Mouse (Mus musculus) cerebellum, adult 2 months (tissue): ENCODE results near the gene Mthfd2. TPM values are rescaled to one million over a fixed set of nuclear protein-coding genes. Genes with fewer than 3 reads are reported as not detected.

Source experiments
- DNase-seq, 2 experiments: peaks; one replicate each; pipeline ENCODE4 v3.0.0; 2021
- H3K27ac ChIP-seq: fragments of 200-500 bp; 2 replicates; pipeline ENCODE4 v1.5.1; 2012; ENCODE audit warnings: low read length, control low read depth, inconsistent platforms; ENCODE audit not compliant: insufficient read depth
- H3K27me3 ChIP-seq: fragments of 200-500 bp; 2 replicates; pipeline ENCODE4 v1.6.1; 2012; ENCODE audit warnings: inconsistent platforms, mild to moderate bottlenecking, low read length, moderate library complexity; ENCODE audit not compliant: control insufficient read depth, insufficient read depth
- H3K4me1 ChIP-seq: fragments of 200-500 bp; 2 replicates; pipeline ENCODE4 v1.6.1; 2011; ENCODE audit warnings: low read length; ENCODE audit not compliant: control insufficient read depth, insufficient read depth
- H3K4me3 ChIP-seq: fragments of 200-500 bp; replicated peaks from 2 replicates; pipeline ENCODE3; 2011; ENCODE audit warnings: mild to moderate bottlenecking, low read depth, low read length, control low read depth; ENCODE audit not compliant: insufficient read depth
- CTCF ChIP-seq: fragments of 200-500 bp; IDR thresholded peaks from 2 replicates; pipeline ENCODE4 v1.5.1; 2011; ENCODE audit warnings: low read depth, mild to moderate bottlenecking, control low read depth, low read length, moderate library complexity, borderline replicate concordance; ENCODE audit not compliant: insufficient read depth
- POLR2A ChIP-seq: fragments of 200-500 bp; IDR thresholded peaks from 2 replicates; pipeline ENCODE4 v1.6.1; 2011; ENCODE audit warnings: low read length, control low read depth, borderline replicate concordance; ENCODE audit not compliant: insufficient read depth
- WGBS: fragments of 180-500 bp; shearing (Covaris S2); methylation state at CpG from one replicate; pipeline ENCODE4 v1.1.7; 2018; 5-methylcytosine and 5-hydroxymethylcytosine counted together
- polyA plus RNA-seq: library from polyadenylated mRNA; depleted of rRNA; stranded (reverse); fragments of >200 nt; gene quantifications from 2 replicates; pipeline ENCODE4 v1.2.3, GENCODE M21; 2012; rRNA removed

Gene Mthfd2
- polyA plus RNA-seq: 13.6 and 15.4 TPM in 2 replicates

DNA sequence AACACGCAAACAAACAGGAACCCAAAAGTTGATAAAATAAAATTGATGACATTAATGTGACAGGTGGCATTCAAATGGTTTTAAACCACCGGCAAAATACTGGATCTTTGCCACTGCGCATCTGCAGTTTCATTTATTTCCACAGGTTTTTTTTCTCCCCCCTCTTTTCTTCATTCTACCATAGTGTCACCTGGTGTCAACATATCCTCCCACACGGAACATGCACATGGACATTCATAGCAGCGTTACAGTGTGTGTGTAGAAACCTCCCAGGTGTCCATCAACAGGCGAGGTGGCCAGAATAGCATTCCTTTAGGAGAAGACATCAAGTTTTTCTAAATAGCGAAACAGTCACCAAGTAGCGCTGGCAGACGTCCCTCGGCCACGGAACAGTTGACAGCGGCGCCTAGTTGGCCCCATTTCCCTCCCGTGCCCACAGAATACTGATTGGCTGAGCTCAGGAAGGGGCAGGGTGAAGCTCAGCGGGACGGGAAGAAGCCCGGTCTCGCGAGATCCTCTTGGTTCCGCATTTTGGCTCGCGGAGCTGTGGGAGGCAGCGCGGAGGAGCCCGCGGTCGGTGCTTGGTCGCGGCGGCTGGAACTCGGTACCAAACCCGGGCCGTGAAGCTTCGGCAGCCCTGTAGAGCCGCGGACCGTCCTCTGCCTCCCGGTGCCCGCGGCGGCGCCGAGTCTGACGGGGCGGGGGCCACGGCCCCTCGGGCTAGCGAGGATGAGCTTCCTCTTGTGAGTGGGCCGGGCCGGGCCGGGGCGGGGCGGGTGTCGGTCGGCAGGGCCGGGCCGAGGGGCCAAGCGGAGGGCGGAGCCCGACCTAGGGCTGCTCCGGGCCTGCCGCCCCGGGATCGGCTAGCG is at the start of gene Mthfd2, which contains the start of gene Mob1a:
Gene Mthfd2 (minus strand): TSS at position 384 of the 869 bp plus-strand sequence.
Gene Mob1a (plus strand): TSS at position 492 of the 869 bp plus-strand sequence.
- H3K27ac ChIP-seq: peak within 1 kb of the TSS; percentile 59; the same call in 1 of the 2 replicates
- H3K4me1 ChIP-seq: no peaks in the 10 kb centered on the region
- TF ChIP-seq POLR2A (peak; percentile 85), CTCF (no peak)
- peak within 1 kb of the TSS; percentile 92 for H3K4me3 ChIP-seq
- DNase-seq: peak; percentile 96
- under 1% methylated on average over 63 of the region's 65 CpGs for WGBS
- no peaks in the 10 kb centered on the region for H3K27me3 ChIP-seq

DNA sequence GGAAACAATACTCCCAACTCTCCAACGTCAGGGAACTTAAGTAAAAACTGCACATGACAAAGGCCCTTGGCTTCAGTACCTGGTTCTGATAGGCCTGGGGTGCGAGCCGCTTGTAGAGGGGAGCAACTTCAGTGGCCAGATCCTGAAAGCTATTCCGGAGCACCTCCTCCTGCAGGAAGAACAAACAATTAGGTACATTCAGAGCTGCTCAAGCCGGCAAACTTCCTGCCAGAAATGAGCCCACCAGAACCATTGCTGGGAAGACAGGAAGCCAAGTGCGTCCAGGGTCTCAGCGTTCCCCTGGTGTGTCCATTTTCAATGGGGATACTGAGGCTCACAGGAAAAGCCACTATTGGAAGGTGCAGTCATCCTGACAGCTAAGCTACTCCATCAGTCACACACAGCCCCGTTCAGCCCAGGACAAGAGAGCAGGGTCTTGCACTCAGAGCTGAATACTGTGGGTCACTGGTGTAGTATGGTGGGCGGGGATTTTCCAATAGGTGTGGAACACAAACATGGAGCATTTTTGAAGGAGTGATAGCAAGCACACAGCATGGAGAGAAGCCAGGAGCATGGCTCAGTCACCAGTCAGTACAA is 48.1 kb upstream of the Mthfd2 start:
- H3K4me3 ChIP-seq: no peak overlapping the region
- no peak overlapping the region for H3K27ac ChIP-seq
- peaks cover 30% of the 10 kb centered on the region for H3K4me1 ChIP-seq
- TF ChIP-seq POLR2A: no peak
- TF ChIP-seq CTCF: no peak
- WGBS: 86% methylated on average over 9 of the region's 9 CpGs
- H3K27me3 ChIP-seq: no peaks in the 10 kb centered on the region
- DNase-seq: no peak

DNA sequence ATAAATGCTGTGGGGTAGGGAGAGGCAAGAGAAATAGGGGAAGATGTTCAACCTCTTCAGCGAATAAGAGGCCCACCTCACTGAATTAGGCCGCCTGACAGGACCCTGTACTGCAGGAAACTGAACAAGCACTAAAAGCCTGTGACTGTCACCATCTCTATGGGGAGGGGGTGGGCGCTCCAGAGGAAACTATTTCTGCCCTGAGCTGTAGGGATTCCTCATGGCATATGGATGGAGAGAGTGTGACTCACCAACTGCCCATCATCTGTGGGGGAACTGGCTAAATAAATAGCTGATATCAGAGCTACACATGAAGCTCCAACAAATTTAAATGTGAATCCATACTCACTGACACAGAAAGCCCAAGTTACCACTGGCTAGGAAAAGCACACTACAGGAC is 45.6 kb upstream of the Mthfd2 start:
- no peak overlapping the region for H3K4me3 ChIP-seq
- no peaks in the 10 kb centered on the region for H3K27me3 ChIP-seq
- peaks cover 30% of the 10 kb centered on the region for H3K4me1 ChIP-seq
- WGBS: 59% methylated on average over 3 of the region's 3 CpGs
- peak overlapping the region; percentile 16; the same call in 1 of the 2 replicates for H3K27ac ChIP-seq
- peak; percentile 48 to 74 for DNase-seq
- TF ChIP-seq POLR2A (no peak), CTCF (no peak)

DNA sequence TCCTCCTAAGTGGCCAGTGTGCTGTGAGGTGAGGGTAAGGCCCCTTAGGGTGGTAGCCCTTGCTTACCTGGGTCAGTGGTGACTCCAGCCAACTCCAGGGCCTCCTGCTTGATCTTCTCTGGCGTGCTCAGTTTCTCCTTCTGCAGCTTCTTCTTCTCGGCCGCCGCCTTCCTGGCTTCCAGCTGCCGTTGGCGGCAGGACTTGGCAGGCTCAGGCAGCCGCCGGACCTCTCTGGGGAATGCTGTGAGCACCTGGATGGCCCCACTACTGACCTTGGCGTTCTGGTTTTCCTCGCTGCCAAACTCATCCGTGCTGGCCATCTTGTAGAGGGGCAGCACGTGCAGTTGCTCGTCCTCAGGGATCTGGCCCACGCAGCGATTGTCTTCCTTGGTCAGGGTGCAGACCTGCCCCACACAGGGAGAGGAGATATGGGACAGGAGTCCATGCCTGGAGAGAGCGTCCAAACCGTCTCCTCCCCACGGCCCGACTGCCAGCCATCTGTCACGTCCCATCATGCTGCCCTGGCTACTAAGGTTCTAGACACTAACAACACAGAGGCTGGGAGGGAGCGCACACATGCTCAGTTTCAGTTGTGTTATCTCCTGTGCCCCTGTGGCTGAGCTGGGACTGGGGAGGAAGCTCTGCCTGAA is 44.7 kb upstream of the Mthfd2 start:
- DNase-seq: peak; percentile 79 to 85
- TF ChIP-seq CTCF: no peak
- H3K27ac ChIP-seq: peak overlapping the region; percentile 34
- no peak overlapping the region for H3K4me3 ChIP-seq
- 10% methylated on average over 21 of the region's 21 CpGs for WGBS
- peaks cover 30% of the 10 kb centered on the region for H3K4me1 ChIP-seq
- H3K27me3 ChIP-seq: no peaks in the 10 kb centered on the region

DNA sequence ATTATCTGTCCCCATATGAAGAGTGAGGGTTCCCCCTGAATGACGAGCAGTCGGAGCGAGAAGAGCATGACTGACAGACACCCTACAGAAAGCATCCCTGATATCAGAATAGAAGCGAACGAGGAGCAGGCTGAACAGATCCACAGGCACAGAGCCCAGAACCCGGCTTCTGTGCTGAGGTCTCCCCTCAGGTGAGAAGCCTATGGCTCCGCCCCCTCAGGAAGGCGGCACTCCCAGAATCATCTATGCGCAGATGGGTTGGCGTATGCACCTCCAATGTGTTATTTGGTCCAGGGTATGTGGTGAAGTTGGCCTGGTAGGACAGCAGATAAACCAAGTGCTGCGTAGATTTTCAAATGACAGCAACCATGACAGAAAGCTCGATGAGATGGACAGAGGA is 37.4 kb upstream of the Mthfd2 start:
- WGBS: 56% methylated on average over 12 of the region's 12 CpGs
- no peak for TF ChIP-seq CTCF
- TF ChIP-seq POLR2A: no peak
- Histone ChIP-seq H3K27me3 (no peaks in the 10 kb centered on the region), H3K4me3 (no peak overlapping the region), H3K4me1 (no peaks in the 10 kb centered on the region; the same call in 1 of the 2 replicates), H3K27ac (no peak overlapping the region)
- DNase-seq: peak; percentile 55 to 59

DNA sequence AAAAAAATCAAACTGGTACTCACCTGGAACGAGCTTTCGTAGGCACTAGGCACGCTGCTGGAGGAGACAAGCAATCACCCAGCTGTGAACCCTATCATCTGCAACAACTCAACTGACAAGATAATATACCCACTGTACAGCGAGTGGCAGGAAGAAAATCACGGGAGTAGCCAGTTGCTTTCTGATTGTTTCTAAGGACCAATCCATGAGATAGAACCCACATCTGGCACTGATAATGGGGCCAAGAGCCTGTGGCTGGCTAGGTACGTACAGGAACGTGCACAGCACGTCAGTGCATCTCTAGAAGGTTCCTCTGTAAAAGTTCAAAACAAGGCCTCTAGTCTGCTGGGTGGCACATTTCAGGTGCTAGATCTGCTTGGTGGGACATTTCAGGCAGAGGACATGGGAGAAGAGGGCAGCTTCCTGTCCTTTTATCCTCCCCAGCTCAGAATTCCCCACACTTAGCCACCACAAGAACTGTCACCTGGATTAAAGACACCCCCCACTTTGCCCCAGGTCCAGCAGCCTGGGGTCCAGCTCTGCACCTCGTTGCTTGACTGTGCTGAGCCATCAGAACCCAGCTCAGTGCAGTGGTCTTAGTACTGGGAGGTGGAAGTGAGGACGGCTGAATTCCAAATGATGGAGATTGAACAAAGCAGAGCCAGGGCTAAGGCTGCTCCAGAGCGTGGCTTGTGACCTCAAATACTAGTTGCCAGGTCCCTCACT is 36.0 kb upstream of the Mthfd2 start:
- no peak for DNase-seq
- 81% methylated on average over 11 of the region's 11 CpGs for WGBS

DNA sequence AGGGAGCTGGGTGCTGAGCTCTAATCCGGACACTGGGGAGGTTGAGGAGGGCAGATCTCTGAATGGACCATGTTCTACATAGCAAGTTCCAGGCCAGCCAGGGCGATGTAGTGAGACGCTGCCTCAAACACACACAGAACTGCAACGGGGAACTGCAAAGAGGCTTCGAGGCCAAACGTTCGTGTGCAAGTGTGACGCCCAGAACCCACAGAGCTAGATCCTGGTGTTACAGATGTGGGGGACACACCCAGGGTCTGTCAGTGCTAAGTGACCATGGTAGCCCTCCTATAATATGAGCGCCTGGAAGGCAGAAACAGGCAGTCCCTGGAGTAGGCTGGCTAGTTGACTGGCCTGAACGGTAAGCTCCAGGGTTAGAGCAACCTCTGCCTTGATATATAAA is 31.7 kb upstream of the Mthfd2 start:
- TF ChIP-seq POLR2A (no peak), CTCF (no peak)
- WGBS: 89% methylated on average over 10 of the region's 10 CpGs
- peaks cover 9% of the 10 kb centered on the region for H3K4me1 ChIP-seq
- H3K27ac ChIP-seq: no peak overlapping the region
- no peak for DNase-seq
- no peak overlapping the region for H3K4me3 ChIP-seq
- H3K27me3 ChIP-seq: no peaks in the 10 kb centered on the region

More for the DNA sequence above, 36.0 kb upstream of the Mthfd2 start:
- Histone ChIP-seq H3K4me3 (no peak overlapping the region), H3K4me1 (peaks cover 3% of the 10 kb centered on the region), H3K27ac (no peak overlapping the region), H3K27me3 (no peaks in the 10 kb centered on the region)
- TF ChIP-seq POLR2A (no peak), CTCF (no peak)

DNA sequence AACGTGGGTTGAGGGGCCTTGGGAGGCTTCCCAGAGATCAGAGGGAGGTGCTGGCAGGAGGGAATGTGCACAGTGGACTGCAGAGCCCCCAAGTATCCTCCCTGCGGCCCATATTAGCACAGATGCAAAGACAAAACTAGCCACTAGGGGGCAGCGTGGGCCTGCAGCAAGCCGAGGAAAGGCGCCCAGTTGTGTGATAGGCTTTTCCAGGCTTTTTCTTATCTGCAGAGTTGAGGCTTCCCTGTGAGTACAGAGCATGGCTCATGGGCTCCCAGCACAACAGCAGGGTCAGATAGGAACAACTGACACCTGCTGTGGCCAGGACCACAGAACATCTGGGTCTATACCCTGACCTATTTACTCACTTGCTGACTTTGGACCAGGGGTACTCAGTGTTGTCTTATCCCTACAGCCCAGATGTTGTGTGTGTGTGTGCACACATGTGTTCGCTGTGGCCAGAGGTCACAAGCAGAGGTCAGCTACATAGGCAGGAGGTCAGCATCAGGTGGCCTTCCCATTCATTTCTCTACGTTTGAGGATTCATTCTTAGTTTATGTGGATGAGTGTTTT is 30.9 kb upstream of the Mthfd2 start:
- H3K27ac ChIP-seq: peak overlapping the region; percentile 10; the same call in 1 of the 2 replicates
- 17% methylated on average over 7 of the region's 7 CpGs for WGBS

More for the DNA sequence above, 30.9 kb upstream of the Mthfd2 start:
- no peaks in the 10 kb centered on the region for H3K27me3 ChIP-seq
- DNase-seq: peak; percentile 82 to 89
- no peak overlapping the region for H3K4me3 ChIP-seq
- TF ChIP-seq CTCF (peak; percentile 93), POLR2A (no peak)
- peaks cover 12% of the 10 kb centered on the region for H3K4me1 ChIP-seq
